Mouse (Mus musculus) gastrocnemius, postnatal 25 days (tissue): ENCODE data around the gene Trpm3. TPM values are rescaled to one million over a fixed set of nuclear protein-coding genes. Genes with fewer than 3 reads are reported as not detected.
"Not testable (repeated sequence)": the region's sequence is repeated elsewhere in the genome, so short reads cannot be mapped to it uniquely, and the experiment has no call there.

Source experiments
- DNase-seq: peaks from one replicate; pipeline ENCODE4 v3.0.0; 2022
- total RNA-seq, 2 experiments: library from RNA; stranded (reverse); gene quantifications; 1 replicate in 1 of 2; 2 replicates in 1 of 2; pipeline ENCODE4 v1.2.3; 2021

Trpm3 gene
- total RNA-seq, 2 experiments from 2014 or later, result 1.3 to 1.5 TPM

DNA sequence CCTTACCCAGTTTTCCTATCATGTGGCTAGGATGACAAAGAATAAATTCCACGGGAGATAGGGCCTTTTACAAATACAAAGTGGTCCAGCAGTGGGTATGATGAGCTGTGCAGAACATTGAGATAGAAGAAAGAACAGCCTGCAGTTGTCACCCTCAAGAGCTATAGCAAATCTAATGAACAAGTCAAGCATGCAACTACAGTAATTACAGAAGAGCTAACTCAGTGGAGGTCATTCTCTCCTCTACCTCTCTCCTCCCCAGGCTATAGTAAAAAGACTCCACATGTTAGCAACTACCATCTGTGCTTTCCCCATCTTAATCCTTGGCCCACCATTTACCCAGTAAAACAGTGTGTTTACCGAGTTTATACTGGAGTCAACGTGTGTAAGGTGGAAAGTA is 629.4 kb downstream of the Trpm3 start:
- no peak for DNase-seq

DNA sequence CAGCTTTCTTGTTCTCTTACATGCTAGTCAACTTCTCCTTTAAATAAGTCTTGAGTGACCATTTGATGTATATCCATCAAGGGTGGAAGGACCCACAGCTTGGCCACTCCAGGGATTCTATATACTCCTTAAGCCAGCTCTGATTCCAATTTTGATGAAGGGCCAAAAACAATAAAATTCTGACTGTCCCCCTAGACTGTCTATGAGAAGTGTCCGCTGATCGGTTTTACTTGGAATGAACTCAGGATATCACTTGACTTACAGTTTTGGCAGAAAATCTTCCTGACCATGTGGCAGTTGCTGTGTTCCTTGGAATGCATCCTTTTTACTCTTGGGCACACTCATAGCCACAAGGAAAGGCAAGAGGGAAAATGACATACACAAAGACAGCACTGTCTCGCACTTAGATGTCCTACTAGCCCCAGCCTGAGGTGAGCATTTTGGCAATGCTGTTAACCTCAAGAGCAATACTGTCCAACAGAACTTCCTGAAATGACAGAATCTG is 636.4 kb downstream of the Trpm3 start:
- no peak for DNase-seq

DNA sequence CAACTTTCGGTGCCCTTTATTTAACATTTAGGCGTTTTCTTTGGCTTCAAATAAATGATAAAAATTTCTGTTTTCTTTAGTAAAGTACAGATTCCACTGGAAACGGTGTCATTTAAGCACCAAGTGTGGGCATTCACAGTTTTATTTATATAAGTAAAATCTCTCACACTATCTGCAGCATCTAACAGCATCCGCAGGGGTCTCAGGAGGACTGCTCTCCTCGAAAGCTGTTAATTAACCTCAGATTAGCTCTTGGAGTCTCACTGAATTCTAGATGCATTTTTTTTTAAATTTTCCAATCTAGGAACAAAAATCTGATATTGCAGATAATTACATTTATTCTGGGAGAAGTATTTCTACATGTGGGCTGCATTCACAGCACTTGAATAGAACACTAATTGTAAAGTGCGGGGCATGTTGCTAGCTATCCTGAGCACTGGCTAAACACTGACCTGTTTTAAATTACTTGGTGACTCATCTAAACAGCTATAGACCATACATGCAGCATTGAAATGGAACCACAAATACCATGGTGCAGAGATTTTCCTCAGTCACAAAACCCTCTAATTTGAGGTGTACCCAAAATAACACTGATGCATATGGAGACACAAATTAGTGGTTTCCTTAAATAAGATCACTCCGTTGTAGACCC is 641.5 kb downstream of the Trpm3 start:
- no peak for DNase-seq

DNA sequence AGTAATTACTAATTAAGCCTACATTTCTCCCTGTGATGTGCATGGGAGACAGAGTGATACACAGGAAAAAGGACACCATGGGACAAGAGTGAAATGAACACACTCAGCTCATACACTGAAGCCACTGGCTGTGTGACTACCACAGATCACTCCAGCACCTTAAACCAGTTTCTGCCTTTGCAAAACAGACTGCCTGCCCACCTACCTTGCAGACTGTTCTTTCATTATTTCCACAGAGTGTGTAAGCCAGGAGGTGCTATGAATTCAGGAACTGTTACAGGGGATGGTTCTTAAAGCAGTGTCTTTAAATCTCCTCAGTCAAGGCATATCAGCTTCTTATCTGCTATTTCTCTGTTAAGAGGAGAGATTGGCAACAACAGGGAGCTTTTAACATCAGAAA is 642.7 kb downstream of the Trpm3 start:
- DNase-seq, result no peak

DNA sequence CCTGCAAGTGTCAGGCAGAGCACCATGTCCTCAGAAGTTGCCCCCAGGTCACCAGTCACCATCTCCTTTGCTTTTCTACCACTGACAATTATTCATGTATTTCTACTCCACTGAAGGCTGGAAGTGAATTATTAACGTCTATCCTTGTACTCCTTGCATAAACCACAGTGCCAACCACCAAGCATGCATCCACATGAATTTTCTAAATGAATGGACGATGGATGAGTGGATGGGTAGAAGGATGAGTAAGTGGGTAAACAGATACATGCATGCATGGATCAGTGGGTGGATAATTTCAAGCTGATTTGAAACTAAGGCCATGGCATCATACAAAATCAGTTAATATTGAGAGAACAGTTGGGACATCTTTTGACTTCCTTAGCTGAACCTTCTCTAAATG is 644.9 kb downstream of the Trpm3 start:
- DNase-seq, result no peak

DNA sequence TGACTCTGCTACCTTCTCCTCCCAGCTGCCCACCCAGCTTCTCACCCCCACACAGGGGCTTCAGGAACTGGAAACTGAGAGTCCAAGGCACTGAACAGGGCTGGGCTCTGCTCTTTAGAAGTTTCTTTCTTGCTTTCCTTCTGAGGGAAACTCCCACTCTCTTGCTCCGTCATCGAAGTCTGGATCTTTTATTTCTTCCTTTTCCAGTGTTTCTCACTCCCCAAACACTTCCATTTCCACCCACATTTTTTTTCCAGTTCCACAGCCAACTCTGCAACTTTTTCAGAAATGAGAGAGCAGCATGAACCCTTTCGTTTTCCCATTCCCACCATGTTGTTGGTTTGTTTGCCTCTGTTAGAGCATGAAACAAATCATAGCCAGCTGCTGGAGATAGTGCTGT is 650.9 kb downstream of the Trpm3 start:
- DNase-seq, result no peak

DNA sequence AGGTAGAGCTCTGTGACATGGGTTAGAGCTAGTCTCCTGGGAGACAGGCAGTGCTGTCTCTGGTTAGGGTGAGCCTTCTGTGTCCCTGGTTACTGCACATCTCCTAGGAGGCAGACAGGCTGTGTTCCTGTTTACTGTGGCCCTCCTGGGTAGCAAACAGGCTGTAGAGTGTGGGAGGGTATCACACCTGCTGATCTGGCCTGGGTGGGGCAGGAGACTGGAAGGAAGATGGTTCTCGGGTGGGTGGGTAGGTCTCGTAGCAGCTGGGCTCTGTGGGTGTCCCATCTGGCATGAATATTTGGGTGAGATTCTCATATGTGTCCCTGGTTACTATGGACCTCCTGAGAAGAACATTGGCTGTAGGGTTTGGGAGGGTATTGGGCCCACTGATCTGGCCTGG is 658.1 kb downstream of the Trpm3 start:
- no peak for DNase-seq

DNA sequence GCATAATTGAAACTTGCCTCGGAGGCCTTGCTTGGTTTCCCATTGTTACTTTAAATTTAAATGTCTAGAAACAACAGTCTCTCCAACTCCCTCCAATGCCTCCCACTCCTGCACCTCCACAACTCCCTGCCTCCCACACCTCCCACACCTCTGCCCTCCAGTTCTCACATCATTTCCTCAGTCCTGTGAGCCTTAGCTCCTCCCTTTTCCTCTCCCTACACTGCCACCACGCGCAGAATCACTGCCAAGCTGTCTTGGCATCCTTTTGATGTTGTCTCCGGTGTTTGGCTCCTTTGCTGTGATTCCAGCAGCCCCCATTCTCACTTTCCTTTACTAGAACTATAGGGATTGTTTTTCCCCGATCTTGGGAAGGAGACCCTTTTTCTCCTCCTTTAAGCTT is 661.6 kb downstream of the Trpm3 start:
- no peak for DNase-seq

DNA sequence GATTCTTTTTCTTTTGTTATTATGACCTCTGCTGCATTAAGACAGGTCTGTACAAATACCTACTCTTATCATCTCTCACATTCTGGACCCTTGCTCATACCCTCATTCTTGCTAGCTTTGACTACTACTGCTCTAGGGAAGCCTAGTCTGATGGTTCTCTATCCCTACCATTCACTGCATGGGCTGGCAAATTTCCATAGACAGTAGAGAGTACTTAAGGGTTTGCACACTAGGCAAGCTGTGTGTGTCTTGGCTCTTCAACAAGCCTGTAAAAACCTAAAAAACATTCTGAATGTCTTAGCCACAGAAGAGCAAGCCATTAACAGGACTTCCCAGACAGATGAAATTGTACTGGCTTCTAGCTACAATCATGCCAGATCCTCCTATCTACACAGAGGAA is 664.5 kb downstream of the Trpm3 start:
- no peak for DNase-seq

DNA sequence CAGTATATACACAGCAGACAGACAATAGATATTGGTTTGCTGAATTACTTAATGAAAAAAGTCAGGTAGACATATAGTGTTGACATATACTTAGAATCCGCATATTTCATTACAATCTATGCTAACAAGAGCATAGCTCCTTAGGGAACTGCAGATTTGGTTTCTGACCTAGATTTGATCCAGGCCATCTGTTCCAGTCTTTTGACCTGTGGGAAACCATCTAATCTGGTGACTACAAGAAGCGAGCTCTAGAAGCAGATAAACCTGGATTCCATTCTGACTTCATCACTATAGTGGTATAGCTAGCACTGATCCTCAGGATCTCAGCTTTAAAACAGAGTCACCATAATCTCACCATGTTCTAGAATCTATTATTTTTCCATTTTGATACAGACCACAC is 665.5 kb downstream of the Trpm3 start:
- DNase-seq, result no peak

DNA sequence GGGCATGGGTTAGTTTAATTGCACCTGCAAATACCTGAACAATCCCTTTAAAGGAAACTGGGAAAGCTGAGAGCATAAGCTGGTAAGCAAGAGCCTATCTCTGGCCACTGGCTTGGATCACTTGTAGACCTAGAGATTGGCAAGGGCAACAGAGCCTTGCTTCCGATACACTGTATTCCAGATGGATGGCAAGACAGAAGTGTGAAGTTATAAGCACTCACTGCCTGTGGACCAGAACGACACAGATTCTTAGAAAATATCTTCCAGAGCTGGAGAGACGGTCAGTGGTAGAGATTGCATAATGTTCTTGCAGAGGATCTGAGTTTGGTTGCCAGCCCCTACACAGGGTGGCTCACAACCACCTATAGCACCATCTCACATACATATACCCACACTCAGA is 671.4 kb downstream of the Trpm3 start:
- DNase-seq, result no peak

DNA sequence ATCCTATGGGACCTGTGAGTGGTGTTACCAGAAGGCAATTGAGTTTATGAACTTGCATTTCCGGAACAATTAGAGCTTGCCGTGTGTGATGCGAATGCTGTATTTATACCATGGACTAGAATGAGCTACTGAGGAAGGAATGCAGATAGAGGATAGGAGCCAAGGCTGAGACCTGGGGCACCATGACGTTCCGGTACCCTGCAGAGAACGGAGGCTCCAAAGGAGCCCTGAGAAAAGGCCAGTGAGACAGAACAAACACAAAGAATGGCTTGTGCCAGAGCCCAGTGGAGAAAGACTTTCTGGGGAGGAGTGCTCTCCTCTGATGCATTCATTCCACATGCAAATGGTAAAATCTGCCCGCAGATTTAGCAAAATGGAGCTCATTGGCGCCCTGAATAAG is 682.9 kb downstream of the Trpm3 start:
- DNase-seq, result no peak

DNA sequence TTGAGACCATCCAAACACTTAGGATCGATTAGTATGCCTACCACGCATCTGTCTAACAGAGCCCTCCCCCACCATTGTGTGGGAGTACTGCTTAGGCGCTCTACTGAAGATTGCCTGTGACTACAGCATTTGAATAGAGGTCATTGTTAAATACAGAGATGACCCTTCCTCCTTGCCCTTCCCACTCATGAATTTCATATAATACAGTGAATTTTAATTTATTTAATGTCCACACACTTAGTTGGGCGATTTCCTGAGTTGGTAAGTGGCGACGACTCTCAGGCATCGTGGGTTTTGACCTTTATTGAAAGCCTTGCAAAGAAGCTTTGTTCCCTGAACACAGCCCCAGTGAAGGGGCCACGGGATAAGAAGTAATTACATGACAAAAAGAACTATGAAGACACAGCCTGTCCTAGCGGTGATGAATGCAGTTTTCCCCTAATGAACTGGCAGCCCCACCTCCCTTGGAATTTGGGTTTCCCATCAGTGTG is 684.7 kb downstream of the Trpm3 start:
- no peak for DNase-seq

DNA sequence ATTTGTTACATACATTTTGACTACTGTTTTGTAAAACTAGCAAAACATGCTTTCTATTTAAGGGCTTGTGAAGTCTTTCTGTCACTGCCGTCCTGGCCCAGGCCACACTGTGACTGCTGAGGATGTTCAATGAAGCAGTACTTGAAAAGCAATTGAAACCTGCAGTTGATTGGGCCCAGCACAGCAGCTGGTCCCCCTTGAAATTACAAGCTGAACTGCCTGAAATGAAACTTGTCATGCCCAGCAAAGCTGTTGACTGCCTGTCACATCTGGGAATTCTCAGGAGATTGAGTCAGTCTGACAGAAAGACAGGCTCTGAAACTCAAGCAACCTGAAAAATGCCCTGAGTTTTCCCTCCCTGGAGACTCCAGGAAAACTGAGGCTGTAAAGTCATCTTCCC is 687.0 kb downstream of the Trpm3 start:
- DNase-seq, result no peak

DNA sequence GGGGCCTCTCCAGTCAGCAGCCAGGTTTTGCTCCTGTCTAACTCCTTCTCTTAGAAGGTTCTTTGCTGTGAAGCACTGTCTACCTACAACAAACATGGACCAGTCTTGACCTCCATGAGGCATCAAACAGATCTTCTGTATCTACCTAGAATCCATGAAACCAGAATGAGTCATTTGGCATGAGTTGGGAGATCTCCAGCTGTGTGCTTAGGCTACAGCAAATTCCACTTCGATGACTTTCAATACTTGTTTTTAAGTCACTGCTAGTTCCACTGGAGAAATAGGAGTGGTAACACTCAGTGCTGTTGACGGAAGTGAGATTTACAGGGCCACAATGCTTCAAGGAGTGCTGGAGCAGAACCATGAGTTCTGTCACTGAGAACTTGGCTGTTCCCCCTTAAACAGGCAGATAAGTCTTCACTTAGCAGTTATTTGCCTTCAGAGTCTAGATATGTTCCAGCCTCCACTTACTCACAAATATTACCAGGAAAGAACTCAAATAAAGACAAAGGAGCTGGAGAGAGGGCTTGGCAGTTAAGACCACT is 689.4 kb downstream of the Trpm3 start:
- no peak for DNase-seq

DNA sequence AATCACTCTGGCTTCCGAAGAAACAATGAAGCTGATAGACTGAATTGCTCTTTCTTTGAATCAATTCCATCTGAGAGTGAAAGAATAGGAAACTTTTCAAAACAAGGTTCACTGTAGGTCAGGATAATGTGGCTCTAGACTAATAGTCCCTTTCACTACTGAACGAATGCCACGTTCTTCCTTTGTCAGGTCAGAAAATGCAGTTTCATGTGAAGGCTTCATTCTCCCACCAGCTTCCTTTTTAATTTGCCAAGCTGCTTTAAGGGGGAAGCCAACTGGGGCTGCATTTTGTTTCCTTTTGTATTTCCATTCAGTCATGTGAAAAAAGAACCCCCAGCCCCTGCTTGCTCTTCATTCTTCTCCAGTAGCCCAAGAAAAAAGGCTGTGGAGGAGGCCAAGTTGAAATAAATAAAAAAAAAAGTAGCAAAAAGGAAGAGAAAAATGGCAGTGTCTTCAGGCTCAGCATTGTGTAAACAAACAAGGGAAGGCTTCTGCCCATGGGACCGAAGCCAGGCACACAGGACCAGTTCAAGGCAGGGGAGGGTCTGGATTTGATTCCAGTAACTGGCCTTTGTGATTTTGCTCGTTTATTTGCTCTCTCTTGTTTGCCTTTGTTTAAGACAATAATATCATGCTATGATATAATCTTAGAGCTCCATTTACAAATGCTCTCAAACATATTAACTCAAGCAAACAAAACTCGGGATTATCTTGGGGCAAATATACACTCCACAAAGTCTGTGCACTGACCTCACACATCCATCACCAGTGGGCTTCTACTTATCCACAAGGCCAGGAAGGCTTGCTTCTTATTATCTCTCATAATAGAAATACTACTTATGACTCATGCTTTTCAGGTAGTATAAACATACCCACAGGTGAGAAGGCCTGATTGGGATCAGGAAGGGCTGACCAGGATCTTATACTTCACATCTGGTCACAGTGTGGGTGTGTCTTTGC is 702.5 kb downstream of the Trpm3 start:
- DNase-seq, result no peak

DNA sequence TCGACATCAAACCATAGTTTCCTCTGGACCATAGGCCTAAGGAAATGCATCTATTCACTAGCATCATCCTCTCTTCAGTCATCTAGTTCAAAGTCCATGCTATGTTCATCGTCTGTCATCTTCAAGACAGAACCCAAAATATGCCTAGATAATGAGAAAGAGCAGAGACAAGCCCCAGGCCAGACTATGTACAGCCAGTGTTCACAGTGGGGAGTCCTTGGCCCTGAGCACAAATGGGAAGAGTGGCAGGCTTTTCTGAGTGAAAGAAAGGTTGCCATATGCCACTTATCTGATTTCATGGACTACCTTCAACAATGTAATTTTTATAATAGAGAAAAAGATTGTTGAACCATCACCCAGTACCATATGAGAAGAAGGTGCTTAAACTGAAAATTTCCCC is 703.9 kb downstream of the Trpm3 start:
- no peak for DNase-seq

DNA sequence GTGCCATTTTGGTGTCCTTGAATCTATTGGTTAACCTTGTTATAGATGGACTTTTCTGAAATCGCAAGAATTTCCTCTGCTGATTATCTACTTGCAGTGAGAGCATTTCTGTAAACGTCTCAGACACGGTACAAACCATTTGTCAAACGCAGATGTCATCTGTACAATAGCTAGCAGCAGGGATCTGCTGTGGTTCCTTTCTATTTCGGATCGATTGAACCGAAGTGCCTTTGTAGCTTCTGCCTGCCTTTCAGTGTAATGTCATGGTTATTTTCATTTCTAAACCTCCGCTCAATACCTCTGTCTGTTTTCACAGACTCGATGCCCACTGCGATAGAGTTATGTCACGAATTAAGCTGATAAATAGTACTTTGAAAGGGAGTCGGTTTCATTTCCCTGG is 708.9 kb downstream of the Trpm3 start:
- no peak for DNase-seq

DNA sequence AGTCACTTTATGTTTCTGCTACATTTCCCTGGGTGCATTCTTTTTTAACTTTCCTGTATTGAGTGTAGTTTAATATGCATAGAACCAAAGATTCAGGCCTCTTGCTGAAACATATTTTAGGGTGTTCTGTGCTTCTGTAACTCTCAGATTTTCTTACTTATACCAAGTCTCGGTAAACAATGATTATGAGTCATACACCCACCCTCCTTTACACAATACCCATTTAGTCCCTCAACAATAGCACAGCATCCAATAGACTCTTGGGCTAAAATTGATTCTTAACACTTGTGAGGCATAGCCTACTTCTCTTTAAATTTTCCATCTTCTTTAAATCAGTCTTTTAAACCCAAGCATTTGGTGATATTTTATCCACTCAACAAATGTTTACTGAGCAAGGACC is 709.4 kb downstream of the Trpm3 start:
- DNase-seq, result no peak

DNA sequence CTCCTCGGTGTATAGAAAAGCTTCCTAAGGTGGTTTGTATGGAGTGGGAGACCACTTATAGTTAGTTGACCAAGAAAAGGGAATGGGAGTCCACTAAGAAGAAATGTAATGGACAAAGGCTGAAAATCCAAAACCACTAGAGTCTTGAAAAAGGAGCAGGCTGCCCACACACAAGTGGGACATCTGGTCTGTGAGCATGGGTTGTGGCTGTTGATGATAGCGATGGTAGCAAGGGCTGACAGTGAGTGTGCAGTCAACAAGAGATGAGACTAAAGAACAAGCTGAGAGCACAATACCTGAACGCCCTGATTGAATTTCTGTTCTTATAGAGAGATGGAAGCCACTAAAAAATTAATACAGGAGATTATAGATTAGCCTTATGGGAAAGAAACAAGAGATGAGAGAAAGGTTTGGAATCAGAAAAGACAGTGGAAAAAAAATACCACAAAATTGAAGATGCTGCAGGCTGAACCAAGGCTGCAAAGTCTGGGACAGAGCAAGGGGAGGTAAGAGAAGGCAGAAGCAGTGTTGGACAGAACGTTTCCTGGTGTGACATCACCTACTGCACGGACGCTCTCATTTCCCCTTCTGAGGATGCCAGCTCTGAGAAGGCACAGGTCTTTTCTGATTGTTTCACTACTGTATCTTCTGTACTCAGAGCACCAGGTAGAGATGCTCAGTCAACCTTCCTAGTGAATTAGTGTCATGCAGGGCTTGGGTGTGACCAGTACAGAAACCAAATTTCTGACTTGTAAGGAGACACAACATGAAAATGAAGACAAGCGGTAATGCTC is 710.1 kb downstream of the Trpm3 start:
- DNase-seq, result no peak

DNA sequence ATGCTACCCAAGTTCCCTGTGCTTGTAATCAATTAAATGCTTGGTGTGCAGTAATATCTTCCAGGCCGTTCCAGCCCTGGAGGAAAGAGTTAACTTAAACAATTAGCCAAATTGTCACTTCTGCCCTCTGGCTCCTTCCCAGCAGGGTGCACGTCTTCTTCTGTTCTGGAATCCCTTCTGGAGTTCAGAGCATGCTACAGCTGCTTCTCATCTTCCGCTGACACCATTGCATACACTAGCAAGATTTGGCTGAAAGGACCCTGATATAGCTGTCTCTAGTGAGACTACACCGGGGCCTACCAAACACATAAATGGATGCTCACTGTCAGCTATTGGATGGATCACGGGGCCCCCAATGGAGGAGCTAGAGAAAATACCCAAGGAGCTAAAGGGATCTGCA is 712.6 kb downstream of the Trpm3 start:
- not testable (repeated sequence) for DNase-seq

DNA sequence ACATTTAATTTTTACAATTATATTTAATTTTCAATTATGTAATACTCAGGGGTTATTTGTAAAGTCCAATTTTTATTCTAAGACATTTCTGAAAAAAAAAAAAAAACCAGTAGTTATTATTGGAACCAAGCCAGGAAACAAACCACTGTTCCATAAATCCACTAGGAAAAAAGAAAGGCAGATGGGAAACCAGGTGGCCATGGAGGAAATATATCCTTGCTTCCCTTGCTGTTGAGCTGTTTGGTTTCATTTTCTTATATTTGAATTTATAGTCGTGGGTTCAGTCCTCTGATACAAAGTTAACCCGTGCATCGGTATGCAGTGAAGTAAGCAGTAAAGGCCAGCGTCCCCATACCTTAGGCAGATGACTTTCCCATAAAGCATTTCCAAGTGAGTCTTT is 720.8 kb downstream of the Trpm3 start:
- no peak for DNase-seq
